Mouse (Mus musculus) kidney, postnatal 0 days (tissue): ENCODE measurements around the gene Pold2. TPM values are rescaled to one million over a fixed set of nuclear protein-coding genes. Genes with fewer than 3 reads are reported as not detected.

Source experiments
- ATAC-seq: fragments of 200-750 bp; cut with Nextera tagmentation; replicated peaks from 2 replicates; pipeline ENCODE4 v1.8.0; 2017; ENCODE audit warnings: low read depth, moderate number of reproducible peaks, moderate TSS enrichment, moderate library complexity; ENCODE audit not compliant: low FRiP score
- DNase-seq: peaks from one replicate; pipeline ENCODE4 v3.0.0-alpha.2; 2016; ENCODE audit warnings: low spot score
- H3K27ac ChIP-seq: fragments of 300-500 bp; sonication (generic); 2 replicates; pipeline ENCODE4 v1.5.1; 2014; ENCODE audit warnings: mild to moderate bottlenecking
- H3K27me3 ChIP-seq: fragments of 300-500 bp; sonication (generic); 2 replicates; pipeline ENCODE4 v1.6.1; 2014; ENCODE audit warnings: low read length, mixed read lengths; ENCODE audit not compliant: insufficient read depth
- H3K36me3 ChIP-seq: fragments of 300-500 bp; sonication (generic); 2 replicates; pipeline ENCODE4 v1.6.1; 2014; ENCODE audit warnings: low read length, mixed read lengths; ENCODE audit not compliant: insufficient read depth
- H3K4me1 ChIP-seq: fragments of 300-500 bp; sonication (generic); replicated peaks from 2 replicates; pipeline ENCODE4 v1.6.1; 2014; ENCODE audit warnings: antibody characterized with exemption, low read length, mixed read lengths; ENCODE audit not compliant: insufficient read depth
- H3K4me2 ChIP-seq: fragments of 300-500 bp; sonication (generic); 2 replicates; pipeline ENCODE4 v1.6.1; 2014; ENCODE audit warnings: mild to moderate bottlenecking, low read length, moderate library complexity, mixed read lengths
- H3K4me3 ChIP-seq: fragments of 300-500 bp; sonication (generic); replicated peaks from 2 replicates; pipeline ENCODE4 v1.5.1; 2014; ENCODE audit warnings: low read depth, low read length
- H3K9ac ChIP-seq: fragments of 300-500 bp; sonication (generic); 2 replicates; pipeline ENCODE4 v1.6.1; 2014; ENCODE audit warnings: low read depth, low read length
- H3K9me3 ChIP-seq: fragments of 300-500 bp; sonication (generic); replicated peaks from 2 replicates; pipeline ENCODE4 v1.6.1; 2016; ENCODE audit warnings: low read length, inconsistent platforms, mixed read lengths
- CTCF ChIP-seq: IDR thresholded peaks from 2 replicates; pipeline ENCODE4 v1.5.1; 2016; ENCODE audit warnings: antibody characterized with exemption, low read depth, mild to moderate bottlenecking, moderate library complexity
- WGBS: fragments of 180-500 bp; shearing (Covaris S2); extraction: QIAGEN DNeasy Blood & Tissue Kit; methylation state at CpG from one replicate; pipeline ENCODE4 v1.1.7; 2014; 5-methylcytosine and 5-hydroxymethylcytosine counted together
- polyA plus RNA-seq: library from polyadenylated mRNA; unstranded; fragments of >200 nt; fragmentation: Nextera tagmentation; extraction: Ambion mirVana; gene quantifications from 2 replicates; pipeline ENCODE4 v1.2.1, GENCODE M21; 2015

The Pold2 gene
- polyA plus RNA-seq, 1 experiment from 2014 or later = 74.4 TPM

DNA sequence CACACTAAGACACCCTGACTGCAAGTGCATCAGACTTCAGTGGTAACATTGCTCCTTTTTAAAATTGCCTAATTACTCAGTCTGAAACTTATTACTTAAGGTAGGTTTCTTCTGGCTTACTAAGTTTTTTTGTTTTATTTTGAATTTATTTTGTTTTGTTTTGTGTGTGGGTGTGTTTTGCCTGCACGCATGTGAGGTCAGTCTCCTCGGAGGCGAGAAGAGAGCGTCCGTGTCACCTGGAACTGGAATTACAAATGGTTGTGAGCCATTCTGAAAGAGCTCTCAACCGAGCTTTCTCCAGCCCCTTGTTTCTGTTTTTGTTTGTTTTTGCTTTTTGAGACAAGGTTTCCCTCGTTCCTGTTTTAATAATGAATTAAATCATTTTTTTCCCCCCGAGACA, 569 bp upstream of the Pold2 start:
- H3K27me3 ChIP-seq = no peaks in the 10 kb centered on the region
- H3K4me3 ChIP-seq = peak overlapping the region; percentile 62
- H3K4me2 ChIP-seq = peak overlapping the region; percentile 82
- DNase-seq (no peak), ATAC-seq (no peak)
- no peaks in the 10 kb centered on the region for H3K9me3 ChIP-seq
- TF ChIP-seq CTCF = no peak
- 28% methylated on average over 8 of the region's 8 CpGs for WGBS
- peaks cover 21% of the 10 kb centered on the region for H3K36me3 ChIP-seq
- peak overlapping the region; percentile 70 for H3K27ac ChIP-seq
- H3K4me1 ChIP-seq = peaks cover 10% of the 10 kb centered on the region; the same call in 1 of the 2 replicates
- H3K9ac ChIP-seq = peak overlapping the region; percentile 51

- no peaks in the 10 kb centered on the region for H3K9me3 ChIP-seq
- H3K9ac ChIP-seq = peak overlapping the region; percentile 69
- peaks cover 10% of the 10 kb centered on the region; the same call in 1 of the 2 replicates for H3K4me1 ChIP-seq
- H3K27me3 ChIP-seq = no peaks in the 10 kb centered on the region
- H3K36me3 ChIP-seq = peaks cover 32% of the 10 kb centered on the region
- WGBS = 1% methylated on average over 5 of the region's 5 CpGs
- H3K27ac ChIP-seq = no peak overlapping the region
- H3K4me2 ChIP-seq = peak overlapping the region; percentile 82
- no peak for ATAC-seq
- TF ChIP-seq CTCF = no peak
- peak overlapping the region; percentile 62 for H3K4me3 ChIP-seq
- no peak for DNase-seq
Observed at GRCm38 (mm10) chr11:5877421-5877820, 671 bp downstream of the Pold2 start.

DNA sequence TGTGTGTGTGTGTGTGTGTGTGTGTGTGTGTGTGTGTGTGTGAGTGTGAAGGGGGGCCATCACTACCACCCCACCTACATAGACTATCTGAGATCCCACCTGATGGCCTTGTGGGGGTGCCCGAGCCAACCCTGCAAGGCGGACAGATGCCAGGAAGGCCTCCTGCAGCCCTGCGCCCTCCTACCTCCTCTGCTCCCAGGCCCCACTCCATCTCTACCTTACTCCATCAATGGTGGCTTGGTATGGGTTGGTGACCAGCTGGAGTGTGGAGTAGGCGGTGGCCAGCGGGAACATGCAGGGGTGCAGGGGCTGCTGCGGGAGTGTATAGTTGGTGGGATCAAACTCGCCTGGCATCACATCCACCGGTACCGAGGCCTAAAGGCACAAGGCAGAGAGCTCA, 4.9 kb downstream of the Pold2 start:
- Histone ChIP-seq H3K4me2 (no peak overlapping the region), H3K9me3 (no peaks in the 10 kb centered on the region), H3K4me1 (no peaks in the 10 kb centered on the region; the same call in 1 of the 2 replicates), H3K9ac (no peak overlapping the region), H3K27ac (no peak overlapping the region), H3K4me3 (no peak overlapping the region), H3K36me3 (peaks cover 59% of the 10 kb centered on the region), H3K27me3 (no peaks in the 10 kb centered on the region)
- ATAC-seq (no peak), DNase-seq (no peak)
- no peak for TF ChIP-seq CTCF
- WGBS = 96% methylated on average over 9 of the region's 9 CpGs

DNA sequence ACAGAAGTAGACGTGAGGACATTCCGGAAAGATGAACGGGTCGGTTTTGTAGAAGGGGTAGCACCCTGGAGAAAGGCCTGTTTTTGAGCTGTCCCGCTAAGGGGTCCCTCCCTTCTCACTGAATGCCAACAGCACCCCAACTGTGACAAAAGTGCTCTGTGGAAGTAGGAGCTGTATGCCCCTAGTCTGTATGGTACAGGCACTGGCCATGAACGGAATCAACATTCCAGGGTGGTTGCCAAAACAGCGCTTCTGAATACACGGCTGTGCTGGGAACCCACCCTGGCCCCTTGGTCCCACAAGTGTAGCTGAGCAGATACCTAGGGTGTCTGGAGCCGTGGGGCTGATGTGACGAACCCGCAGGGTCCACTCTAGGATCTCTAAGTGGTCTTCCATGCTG, 5.4 kb downstream of the Pold2 start:
- H3K9me3 ChIP-seq = no peaks in the 10 kb centered on the region
- TF ChIP-seq CTCF = no peak
- H3K9ac ChIP-seq = no peak overlapping the region
- H3K4me3 ChIP-seq = no peak overlapping the region
- WGBS = 93% methylated on average over 11 of the region's 11 CpGs
- ATAC-seq = no peak
- peaks cover 59% of the 10 kb centered on the region for H3K36me3 ChIP-seq
- no peak overlapping the region for H3K27ac ChIP-seq
- no peak for DNase-seq
- H3K27me3 ChIP-seq = no peaks in the 10 kb centered on the region
- no peak overlapping the region for H3K4me2 ChIP-seq
- H3K4me1 ChIP-seq = no peaks in the 10 kb centered on the region; the same call in 1 of the 2 replicates

DNA sequence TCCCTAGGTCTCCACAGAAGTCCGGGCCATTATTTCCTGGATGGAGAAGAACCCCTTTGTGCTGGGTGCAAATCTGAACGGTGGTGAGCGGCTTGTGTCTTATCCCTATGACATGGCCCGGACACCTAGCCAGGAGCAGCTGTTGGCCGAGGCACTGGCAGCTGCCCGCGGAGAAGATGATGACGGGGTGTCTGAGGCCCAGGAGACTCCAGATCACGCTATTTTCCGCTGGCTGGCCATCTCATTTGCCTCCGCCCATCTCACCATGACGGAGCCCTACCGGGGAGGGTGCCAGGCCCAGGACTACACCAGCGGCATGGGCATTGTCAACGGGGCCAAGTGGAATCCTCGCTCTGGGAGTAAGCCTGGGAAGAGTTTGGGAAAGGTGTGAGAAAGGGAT, 8.0 kb downstream of the Pold2 start:
- Histone ChIP-seq H3K9ac (no peak overlapping the region), H3K4me1 (peaks cover 6% of the 10 kb centered on the region; the same call in 1 of the 2 replicates), H3K4me3 (no peak overlapping the region), H3K27ac (no peak overlapping the region), H3K9me3 (no peaks in the 10 kb centered on the region), H3K27me3 (no peaks in the 10 kb centered on the region), H3K4me2 (no peak overlapping the region), H3K36me3 (peaks cover 53% of the 10 kb centered on the region)
- no peak for ATAC-seq
- no peak for TF ChIP-seq CTCF
- WGBS = 82% methylated on average over 16 of the region's 16 CpGs
- no peak for DNase-seq

DNA sequence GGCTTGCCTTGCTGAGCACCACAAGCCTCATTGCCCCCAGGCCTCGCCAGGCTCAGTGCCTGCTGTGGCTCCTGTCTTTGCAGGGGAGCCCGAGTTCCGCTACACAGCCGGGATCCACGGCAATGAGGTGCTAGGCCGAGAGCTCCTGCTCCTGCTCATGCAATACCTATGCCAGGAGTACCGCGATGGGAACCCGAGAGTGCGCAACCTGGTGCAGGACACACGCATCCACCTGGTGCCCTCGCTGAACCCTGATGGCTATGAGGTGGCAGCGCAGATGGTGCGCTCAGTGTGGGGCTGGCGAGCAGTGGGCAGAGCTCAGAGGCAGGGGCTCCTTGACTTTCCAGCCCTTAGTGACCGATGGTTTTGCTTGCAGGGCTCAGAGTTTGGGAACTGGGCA, 8.8 kb downstream of the Pold2 start:
- whole genome bisulfite sequencing = 91% methylated on average over 16 of the region's 16 CpGs
- H3K27ac ChIP-seq = no peak overlapping the region
- H3K27me3 ChIP-seq = no peaks in the 10 kb centered on the region
- DNase-seq (no peak), ATAC-seq (no peak)
- TF ChIP-seq CTCF = no peak
- H3K9me3 ChIP-seq = no peaks in the 10 kb centered on the region
- H3K4me1 ChIP-seq = peaks cover 6% of the 10 kb centered on the region; the same call in 1 of the 2 replicates
- H3K9ac ChIP-seq = no peak overlapping the region
- no peak overlapping the region for H3K4me3 ChIP-seq
- no peak overlapping the region for H3K4me2 ChIP-seq
- peaks cover 45% of the 10 kb centered on the region for H3K36me3 ChIP-seq

DNA sequence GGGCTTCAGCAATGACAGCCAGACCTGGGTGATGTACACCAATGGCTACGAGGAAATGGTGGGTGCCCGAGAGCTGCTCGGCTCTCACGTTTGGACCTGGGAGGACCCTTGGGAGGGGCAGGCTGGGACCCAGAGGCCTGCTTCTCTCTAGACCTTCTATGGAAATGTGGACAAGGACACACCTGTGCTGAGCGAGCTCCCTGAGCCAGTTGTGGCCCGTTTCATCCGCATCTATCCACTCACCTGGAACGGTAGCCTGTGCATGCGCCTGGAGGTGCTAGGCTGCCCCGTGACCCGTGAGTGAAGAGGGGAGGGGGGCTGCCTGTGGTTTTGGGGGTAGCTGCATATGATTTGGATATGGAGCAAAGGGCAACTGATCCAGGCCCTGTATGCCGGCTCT, 9.8 kb downstream of the Pold2 start:
- 77% methylated on average over 12 of the region's 12 CpGs for WGBS
- ATAC-seq (0 out of 2 replicates have a peak, but pooled peaks have one; percentile 20), DNase-seq (no peak)
- TF ChIP-seq CTCF = no peak
- Histone ChIP-seq H3K27me3 (no peaks in the 10 kb centered on the region), H3K4me3 (no peak overlapping the region), H3K36me3 (peaks cover 35% of the 10 kb centered on the region), H3K4me2 (no peak overlapping the region), H3K27ac (0 out of 2 replicates have a peak overlapping the region, but pooled peaks have one; percentile 31), H3K9ac (no peak overlapping the region), H3K4me1 (peaks cover 9% of the 10 kb centered on the region; the same call in 1 of the 2 replicates), H3K9me3 (no peaks in the 10 kb centered on the region)
